Mouse (Mus musculus): Measurements from ENCODE around the gene Nsf. TPM values are rescaled to one million over a fixed set of nuclear protein-coding genes. Genes with fewer than 3 reads are reported as not detected.

Nsf gene
- total and polyA plus RNA-seq, 3 experiments = 37.9 to 40.2 TPM; not detected in 1

DNA sequence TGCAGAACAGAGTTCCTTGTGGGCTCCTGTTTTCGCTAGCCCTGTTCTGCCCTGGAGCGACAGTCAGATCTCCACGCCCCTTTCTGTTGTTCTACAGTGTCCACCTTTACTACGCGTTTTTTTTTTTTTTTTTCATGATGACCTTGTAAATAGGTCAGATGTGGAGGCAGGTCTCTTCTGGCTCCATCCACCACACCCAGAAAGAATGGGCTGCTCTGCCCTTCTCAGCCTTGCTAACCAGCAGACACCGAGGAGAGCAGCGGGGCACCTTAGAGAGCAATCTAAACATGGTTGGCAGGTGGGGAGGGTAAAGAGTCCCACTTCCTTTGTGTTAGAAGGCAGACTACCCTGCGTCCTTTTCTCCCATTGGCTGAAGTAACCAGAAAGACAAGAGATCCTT, 137.1 kb downstream of the Nsf start:
- Histone ChIP-seq H3K27me3 (ENCODE audit: control insufficient read depth in 1 of 2, insufficient read depth in 2 of 2, low read length in 2 of 2) (no peaks in the 10 kb centered on the region), H3K27ac (ENCODE audit: control insufficient read depth, low read depth, low read length) (no peak overlapping the region), H3K9me3 (replicated peaks; ENCODE audit: insufficient read depth, low read length) (no peaks in the 10 kb centered on the region), H3K9ac (ENCODE audit: control insufficient read depth, low read depth, low read length, poor library complexity, severe bottlenecking) (no peak overlapping the region), H3K4me3 (ENCODE audit: control insufficient read depth in 1 of 2, insufficient read depth in 1 of 2, low read depth in 2 of 2, low read length in 2 of 2) (no peak overlapping the region), H3K4me1 (ENCODE audit: control insufficient read depth in 1 of 2, insufficient read depth in 2 of 2, low read length in 2 of 2) (no peaks in the 10 kb centered on the region), H3K36me3 (ENCODE audit: control insufficient read depth in 1 of 2, insufficient read depth in 2 of 2, low read length in 2 of 2) (no peaks in the 10 kb centered on the region), H3K79me2 (ENCODE audit: control insufficient read depth, insufficient read depth, low read length, poor library complexity) (no peaks in the 10 kb centered on the region)
- TF ChIP-seq CHD2 (IDR thresholded peaks at IDR 0.05; ENCODE audit: low read length) = no peak
- TF ChIP-seq USF2 (IDR thresholded peaks at IDR 0.05; ENCODE audit: borderline replicate concordance in 1 of 2, insufficient read depth in 1 of 2, low read depth in 1 of 2, low read length in 2 of 2) = no peak
- no peak for DNase-seq (ENCODE audit: low read depth, low spot score)

DNA sequence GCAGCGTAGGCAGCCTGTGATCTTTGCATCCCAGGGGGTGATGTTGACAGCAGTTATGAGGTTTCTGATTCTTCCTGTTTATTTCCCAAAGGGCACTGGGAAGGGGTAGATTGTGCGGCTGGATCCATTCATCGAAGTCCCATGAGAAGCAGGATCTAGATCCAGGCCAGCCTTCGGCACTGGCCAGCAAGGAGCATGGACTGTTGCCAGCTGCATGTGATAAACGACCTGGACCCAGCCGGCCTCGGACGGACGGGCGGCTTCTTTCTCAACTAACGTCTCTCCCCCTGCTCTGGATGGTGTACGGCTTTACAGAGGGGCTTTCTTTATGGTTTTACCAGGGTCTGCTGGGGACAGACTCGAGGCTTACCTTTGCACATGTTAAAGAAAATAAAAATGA, 137.9 kb downstream of the Nsf start:
- DNase-seq (ENCODE audit: low read depth, low spot score) = no peak
- Histone ChIP-seq H3K9ac (ENCODE audit: control insufficient read depth, low read depth, low read length, poor library complexity, severe bottlenecking) (no peak overlapping the region), H3K9me3 (replicated peaks; ENCODE audit: insufficient read depth, low read length) (no peaks in the 10 kb centered on the region), H3K27me3 (ENCODE audit: control insufficient read depth in 1 of 2, insufficient read depth in 2 of 2, low read length in 2 of 2) (no peaks in the 10 kb centered on the region), H3K36me3 (ENCODE audit: control insufficient read depth in 1 of 2, insufficient read depth in 2 of 2, low read length in 2 of 2) (no peaks in the 10 kb centered on the region), H3K27ac (ENCODE audit: control insufficient read depth, low read depth, low read length) (no peak overlapping the region), H3K4me1 (ENCODE audit: control insufficient read depth in 1 of 2, insufficient read depth in 2 of 2, low read length in 2 of 2) (no peaks in the 10 kb centered on the region), H3K4me3 (ENCODE audit: control insufficient read depth in 1 of 2, insufficient read depth in 1 of 2, low read depth in 2 of 2, low read length in 2 of 2) (no peak overlapping the region), H3K79me2 (ENCODE audit: control insufficient read depth, insufficient read depth, low read length, poor library complexity) (no peaks in the 10 kb centered on the region)
- TF ChIP-seq POLR2AphosphoS5 (IDR thresholded peaks at IDR 0.05; ENCODE audit: borderline replicate concordance, low read depth, low read length) (no peak), MAX (IDR thresholded peaks at IDR 0.05; ENCODE audit: low read length) (no peak), POLR2A (IDR thresholded peaks at IDR 0.05; ENCODE audit: control insufficient read depth in 1 of 2, insufficient read depth in 1 of 2, low read depth in 1 of 2, low read length in 2 of 2, poor library complexity in 1 of 2) (no peak), BHLHE40 (IDR thresholded peaks at IDR 0.05; ENCODE audit: borderline replicate concordance, low read depth, low read length) (no peak), HCFC1 (IDR thresholded peaks at IDR 0.05; ENCODE audit: low read depth, low read length) (no peak), TCF12 (IDR thresholded peaks at IDR 0.05; ENCODE audit: low read depth, low read length) (no peak), RAD21 (IDR thresholded peaks at IDR 0.05; ENCODE audit: low read depth, low read length) (no peak), USF2 (IDR thresholded peaks at IDR 0.05; ENCODE audit: borderline replicate concordance in 1 of 2, insufficient read depth in 1 of 2, low read depth in 1 of 2, low read length in 2 of 2) (no peak), EP300 (IDR thresholded peaks at IDR 0.05; ENCODE audit: low read depth in 1 of 2, low read length in 2 of 2) (no peak), NRF1 (IDR thresholded peaks at IDR 0.05; ENCODE audit: insufficient read depth, low read depth, low read length, poor library complexity, severe bottlenecking) (no peak), NELFE (IDR thresholded peaks at IDR 0.05; ENCODE audit: low read depth, low read length) (no peak), E2F4 (IDR thresholded peaks at IDR 0.05; ENCODE audit: borderline replicate concordance, low read depth, low read length) (no peak), CTCF (IDR thresholded peaks at IDR 0.05 in 2 of 3, conservative IDR thresholded peaks at IDR 0.05 in 1 of 3; ENCODE audit: control insufficient read depth in 1 of 3, insufficient read depth in 1 of 3, low read depth in 2 of 3, low read length in 3 of 3, poor library complexity in 1 of 3, severe bottlenecking in 1 of 3) (no peak), ELF1 (IDR thresholded peaks at IDR 0.05; ENCODE audit: low read depth, low read length) (no peak)

DNA sequence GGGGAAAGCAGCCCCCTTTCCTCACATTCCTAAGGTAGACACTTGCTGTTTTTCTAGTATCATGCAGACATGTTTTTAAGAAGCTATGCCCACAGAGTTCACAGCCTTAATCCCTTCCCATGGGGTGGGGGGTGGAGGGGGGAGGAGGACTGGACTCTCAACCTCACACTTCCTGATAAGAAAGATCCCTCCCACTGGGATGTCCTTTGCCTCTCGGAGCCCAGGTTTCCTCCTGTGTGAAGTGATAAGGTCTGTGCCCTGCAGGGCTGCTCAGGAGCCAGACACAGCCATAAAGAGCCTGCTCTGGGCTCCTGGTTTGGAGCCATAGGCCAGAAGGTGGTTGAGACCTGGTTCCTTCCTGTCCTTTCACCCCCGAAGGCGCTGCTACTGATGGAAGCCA, 139.0 kb downstream of the Nsf start:
- Histone ChIP-seq H3K36me3 (ENCODE audit: control insufficient read depth in 1 of 2, insufficient read depth in 2 of 2, low read length in 2 of 2) (no peaks in the 10 kb centered on the region), H3K27ac (ENCODE audit: control insufficient read depth, low read depth, low read length) (no peak overlapping the region), H3K9me3 (replicated peaks; ENCODE audit: insufficient read depth, low read length) (no peaks in the 10 kb centered on the region), H3K4me3 (ENCODE audit: control insufficient read depth in 1 of 2, insufficient read depth in 1 of 2, low read depth in 2 of 2, low read length in 2 of 2) (no peak overlapping the region), H3K9ac (ENCODE audit: control insufficient read depth, low read depth, low read length, poor library complexity, severe bottlenecking) (no peak overlapping the region), H3K4me1 (ENCODE audit: control insufficient read depth in 1 of 2, insufficient read depth in 2 of 2, low read length in 2 of 2) (no peaks in the 10 kb centered on the region), H3K27me3 (ENCODE audit: control insufficient read depth in 1 of 2, insufficient read depth in 2 of 2, low read length in 2 of 2) (no peaks in the 10 kb centered on the region), H3K79me2 (ENCODE audit: control insufficient read depth, insufficient read depth, low read length, poor library complexity) (no peaks in the 10 kb centered on the region)
- no peak for TF ChIP-seq POLR2AphosphoS5 (IDR thresholded peaks at IDR 0.05; ENCODE audit: borderline replicate concordance, low read depth, low read length)
- TF ChIP-seq UBTF (IDR thresholded peaks at IDR 0.05; ENCODE audit: borderline replicate concordance, insufficient read depth, low read depth, low read length) = no peak
- no peak for TF ChIP-seq MAFK (IDR thresholded peaks at IDR 0.05; ENCODE audit: borderline replicate concordance, low read depth, low read length)
- peak; percentile 5 for DNase-seq (ENCODE audit: low read depth, low spot score)
